Mouse (Mus musculus): ENCODE data around the gene Kcmf1. TPM values are rescaled to one million over a fixed set of nuclear protein-coding genes. Genes with fewer than 3 reads are reported as not detected.

Gene Kcmf1
- 50.3 to 55.1 TPM (median 54.5 TPM) in 4 replicates for total RNA-seq (2023; ENCODE audit: inconsistent age)

GRCm38 (mm10) chr6:72899781-72900681 is at the start of gene Kcmf1:
TSS of gene Kcmf1 (minus strand) at chr6:72899979.

Other genes with a start within 250 kb of the Kcmf1 start
- gene Tcf7l1, start 110.7 kb downstream of the Kcmf1 start, total RNA-seq (2023; ENCODE audit: inconsistent age): 0.80 to 1.00 TPM in 2 of 4 replicates, not detected in the others
- 1,359 to 1,715 TPM (median 1,572 TPM) in 4 replicates for gene Tmsb10, start 58.8 kb upstream of the Kcmf1 start, total RNA-seq (2023; ENCODE audit: inconsistent age)